In genomic region chr11:67668460-67669007, GRCm38 (mm10) we compare ENCODE assay signal across 30 mouse cellular contexts. TPM values are rescaled to one million over a fixed set of nuclear protein-coding genes. Genes with fewer than 3 reads are reported as not detected.
DNase-seq lines count a peak whose midpoint lies in the region; ATAC-seq and TF ChIP-seq lines count a peak whose summit lies in the region.
"Had no signal": no experiment of that assay in that cellular context is flagged by ENCODE, and none has a peak within 500 bp of the region (broad histone marks: within the 10 kb centered on the region; RNA-seq: fewer than 3 reads in every experiment).

No protein-coding gene starts in this region.

- H3K9me3 ChIP-seq in heart, embryonic 16.5 days (replicated peaks; ENCODE audit: control insufficient read depth, low read length): no peaks in the 10 kb centered on the region
- no peaks in the 10 kb centered on the region for H3K9me3 ChIP-seq in lung, postnatal 0 days (ENCODE audit: low read length)
- H3K9me3 ChIP-seq: hindbrain, embryonic 10.5 days; hindbrain, embryonic 15.5 days; liver, embryonic 13.5 days had no signal

- H3K27me3 ChIP-seq in heart, embryonic 16.5 days (ENCODE audit: control insufficient read depth, insufficient read depth, low read length): no peaks in the 10 kb centered on the region
- H3K27me3 ChIP-seq in lung, postnatal 0 days (replicated peaks; ENCODE audit: insufficient read depth, low read length): no peaks in the 10 kb centered on the region
- H3K27me3 ChIP-seq: hindbrain, embryonic 15.5 days; liver, embryonic 13.5 days had no signal

- H3K4me2 ChIP-seq in heart, embryonic 16.5 days (ENCODE audit: low read depth, low read length): no peak overlapping the region
- no peak overlapping the region for H3K4me2 ChIP-seq in lung, postnatal 0 days (replicated peaks; ENCODE audit: low read depth, low read length)
- H3K4me2 ChIP-seq: hindbrain, embryonic 15.5 days; liver, embryonic 13.5 days had no signal

- peak overlapping the region; percentile 88 for H3K27ac ChIP-seq in heart, embryonic 16.5 days (ENCODE audit: low read length)
- peak overlapping the region; percentile 80; the same call in 1 of the 2 replicates for H3K27ac ChIP-seq in lung, postnatal 0 days (ENCODE audit: low read length)
- H3K27ac ChIP-seq: hindbrain, embryonic 10.5 days; hindbrain, embryonic 15.5 days; liver, embryonic 13.5 days had no signal

- peak overlapping the region; percentile 22; the same call in 1 of the 2 replicates for H3K9ac ChIP-seq in heart, embryonic 16.5 days (ENCODE audit: low read length)
- no peak overlapping the region for H3K9ac ChIP-seq in lung, postnatal 0 days (replicated peaks; ENCODE audit: low read depth)
- H3K9ac ChIP-seq: hindbrain, embryonic 15.5 days; liver, embryonic 13.5 days had no signal

- no peak for TF ChIP-seq CTCF in lung, postnatal 0 days (IDR thresholded peaks at IDR 0.05)

- DNase-seq in cerebellum, adult 18-20 months: peak; percentile 43 to 54
- DNase-seq in cerebellum, postnatal 36 days: no peak
- DNase-seq in heart, postnatal 10 days: no peak
- DNase-seq in lung, postnatal 0 days (ENCODE audit: low spot score): no peak
- DNase-seq in lung, postnatal 14 days: no peak
- no peak for DNase-seq in urinary bladder, adult 2 months (ENCODE audit: low spot score)
- DNase-seq: adrenal gland, postnatal 10 days; kidney, adult 18-20 months; kidney, postnatal 4 days; liver, embryonic 13.5 days; lung, adult 18-20 months; lung, postnatal 10 days; midbrain, embryonic 14.5 days; thymus, adult 2 months; thymus, postnatal 36 days had no signal

- no peak for ATAC-seq in heart, embryonic 16.5 days (replicated peaks; ENCODE audit: extremely low read depth, insufficient read depth, low FRiP score)
- no peak for ATAC-seq in lung, postnatal 0 days
- ATAC-seq: inflammation-experienced regulatory T-cells, adult 6 months had no signal

- 87% methylated on average over 3 of the region's 3 CpGs for WGBS in heart, embryonic 16.5 days
- 75% methylated on average over 3 of the region's 3 CpGs for WGBS in lung, postnatal 0 days

- TF ChIP-seq EP300 in lung, postnatal 0 days (IDR thresholded peaks at IDR 0.05): no peak

- H3K4me3 ChIP-seq in heart, embryonic 16.5 days (ENCODE audit: low read length): no peak overlapping the region
- H3K4me3 ChIP-seq in lung, postnatal 0 days (ENCODE audit: low read depth, low read length): no peak overlapping the region
- H3K4me3 ChIP-seq: erythroblast, embryonic 14.5 days; hindbrain, embryonic 10.5 days; hindbrain, embryonic 15.5 days; liver, embryonic 13.5 days had no signal

- intact Hi-C loops in heart, postnatal 10 days (cut with DNase I): no loop called here

- H3K4me1 ChIP-seq in heart, embryonic 16.5 days (ENCODE audit: control insufficient read depth, insufficient read depth, low read length): peaks cover 36% of the 10 kb centered on the region
- H3K4me1 ChIP-seq in lung, postnatal 0 days (ENCODE audit: insufficient read depth, low read depth, low read length): peaks cover 16% of the 10 kb centered on the region; the same call in 1 of the 2 replicates
- H3K4me1 ChIP-seq: hindbrain, embryonic 10.5 days; liver, embryonic 13.5 days had no signal

- no peaks in the 10 kb centered on the region for H3K36me3 ChIP-seq in heart, embryonic 16.5 days (ENCODE audit: control insufficient read depth, insufficient read depth)
- no peaks in the 10 kb centered on the region for H3K36me3 ChIP-seq in lung, postnatal 0 days (ENCODE audit: insufficient read depth, low read length)
- H3K36me3 ChIP-seq: G1E; hindbrain, embryonic 10.5 days; hindbrain, embryonic 15.5 days; liver, embryonic 13.5 days had no signal

RNA-seq across cellular contexts. Expression of gene Rcvrn, which starts 26.6 kb away (rescaled TPM):
- polyA plus RNA-seq in heart, embryonic 16.5 days (2015; fragmentation: Nextera tagmentation; extraction: Ambion mirVana): not detected in 2 replicates
- total RNA-seq in heart, postnatal 10 days (2021): not detected
- not detected in 2 replicates for polyA plus RNA-seq in lung, postnatal 0 days (2015; fragmentation: Nextera tagmentation; extraction: Ambion mirVana)
- polyA plus RNA-seq in urinary bladder, adult 2 months (2012; rRNA removed): 0.06 and 0.18 TPM in 2 replicates
- total RNA-seq: adrenal gland, postnatal 10 days; G1E; heart, adult 8-10 months; monocyte, adult 5-6 weeks had no signal
- polyA plus RNA-seq: embryonic facial prominence, embryonic 14.5 days; erythroblast, embryonic 14.5 days; forebrain, embryonic 11.5 days; forebrain, embryonic 16.5 days; G1E; gonadal fat pad, adult 2 months; heart, embryonic 14.5 days; hindbrain, embryonic 10.5 days; hindbrain, embryonic 15.5 days; inflammation-experienced regulatory T-cells, adult 6 months; kidney, embryonic 16.5 days; liver, embryonic 13.5 days; midbrain, embryonic 14.5 days; neural tube, embryonic 14.5 days had no signal

Comparison
In these comparisons a context has a peak if more than half of its experiments do, and no peak if none do; other contexts are left out.
1. DNase-seq: peak in cerebellum, adult 18-20 months (2 of 2); none in cerebellum, postnatal 36 days (0 of 2), heart, postnatal 10 days (0 of 2), lung, postnatal 0 days (single experiment), lung, postnatal 14 days (single experiment) and urinary bladder, adult 2 months (single experiment).